Mouse (Mus musculus) intestine, embryonic 16.5 days (tissue): Measurements from ENCODE around the gene Mrtfa. TPM values are rescaled to one million over a fixed set of nuclear protein-coding genes. Genes with fewer than 3 reads are reported as not detected.
A peak's percentile ranks its signal among the peaks of the same experiment; 100 is the strongest.

Experiments
- ATAC-seq: fragments of 200-750 bp; cut with Nextera tagmentation; 2 replicates; pipeline ENCODE4 v1.8.0; 2017; ENCODE audit warnings: moderate TSS enrichment, moderate library complexity
- H3K27ac ChIP-seq: fragments of 300-500 bp; sonication (generic); 2 replicates; pipeline ENCODE4 v1.5.1; 2014; ENCODE audit warnings: mild to moderate bottlenecking, low read length
- H3K27me3 ChIP-seq: fragments of 300-500 bp; sonication (generic); replicated peaks from 2 replicates; pipeline ENCODE4 v1.6.1; 2014; ENCODE audit warnings: low read length, control low read depth, mixed read lengths; ENCODE audit not compliant: control insufficient read depth, insufficient read depth
- H3K36me3 ChIP-seq: fragments of 300-500 bp; sonication (generic); 2 replicates; pipeline ENCODE4 v1.6.1; 2014; ENCODE audit warnings: low read length, control low read depth; ENCODE audit not compliant: control insufficient read depth, insufficient read depth
- H3K4me1 ChIP-seq: fragments of 300-500 bp; sonication (generic); 2 replicates; pipeline ENCODE4 v1.6.1; 2014; ENCODE audit warnings: low read length, control low read depth, mixed read lengths; ENCODE audit not compliant: control insufficient read depth, insufficient read depth
- H3K4me2 ChIP-seq: fragments of 300-500 bp; sonication (generic); 2 replicates; pipeline ENCODE4 v1.6.1; 2014; ENCODE audit warnings: low read depth, low read length, control low read depth
- H3K4me3 ChIP-seq: fragments of 300-500 bp; sonication (generic); 2 replicates; pipeline ENCODE4 v1.5.1; 2014; ENCODE audit warnings: mild to moderate bottlenecking, low read length
- H3K9ac ChIP-seq: fragments of 300-500 bp; sonication (generic); 2 replicates; pipeline ENCODE4 v1.6.1; 2014; ENCODE audit warnings: low read depth, low read length
- H3K9me3 ChIP-seq: fragments of 300-500 bp; sonication (generic); 2 replicates; pipeline ENCODE4 v1.6.1; 2016; ENCODE audit warnings: low read length, control low read depth; ENCODE audit not compliant: control insufficient read depth
- WGBS: fragments of 180-500 bp; shearing (Covaris S2); extraction: QIAGEN DNeasy Blood & Tissue Kit; methylation state at CpG from one replicate; pipeline ENCODE4 v1.1.7; 2014; 5-methylcytosine and 5-hydroxymethylcytosine counted together
- polyA plus RNA-seq: library from polyadenylated mRNA; unstranded; fragments of >200 nt; fragmentation: Nextera tagmentation; extraction: Ambion mirVana; gene quantifications from 2 replicates; pipeline ENCODE4 v1.2.1, GENCODE M21; 2015

Mrtfa gene
- polyA plus RNA-seq, 1 experiment from 2014 or later: 13.7 TPM

DNA sequence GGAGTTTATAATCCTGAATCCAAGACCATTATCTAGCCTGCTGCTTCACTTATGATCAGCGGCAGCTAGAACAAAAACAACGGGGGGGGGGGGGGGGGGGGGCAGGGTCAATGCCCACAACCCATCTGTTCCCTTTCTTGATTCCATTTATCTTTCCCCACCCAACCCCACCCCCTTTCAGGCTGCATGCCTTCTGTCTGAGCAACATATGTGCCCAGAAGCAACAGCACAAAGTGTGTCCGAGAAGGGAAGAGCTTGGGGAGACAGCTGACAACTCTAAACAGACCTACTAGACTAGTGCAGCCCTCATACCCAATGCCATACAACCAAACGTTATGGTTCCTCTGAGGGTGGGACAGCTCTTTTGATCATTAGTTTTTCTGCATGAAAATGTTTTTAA lies 68.0 kb downstream of the Mrtfa start:
- Histone ChIP-seq H3K9me3 (no peaks in the 10 kb centered on the region), H3K27me3 (no peaks in the 10 kb centered on the region), H3K9ac (no peak overlapping the region), H3K4me2 (no peak overlapping the region), H3K4me3 (no peak overlapping the region), H3K27ac (no peak overlapping the region), H3K4me1 (peaks cover 9% of the 10 kb centered on the region; the same call in 1 of the 2 replicates), H3K36me3 (no peaks in the 10 kb centered on the region)
- no peak for ATAC-seq
- 43% methylated on average over 3 of the region's 4 CpGs for WGBS

DNA sequence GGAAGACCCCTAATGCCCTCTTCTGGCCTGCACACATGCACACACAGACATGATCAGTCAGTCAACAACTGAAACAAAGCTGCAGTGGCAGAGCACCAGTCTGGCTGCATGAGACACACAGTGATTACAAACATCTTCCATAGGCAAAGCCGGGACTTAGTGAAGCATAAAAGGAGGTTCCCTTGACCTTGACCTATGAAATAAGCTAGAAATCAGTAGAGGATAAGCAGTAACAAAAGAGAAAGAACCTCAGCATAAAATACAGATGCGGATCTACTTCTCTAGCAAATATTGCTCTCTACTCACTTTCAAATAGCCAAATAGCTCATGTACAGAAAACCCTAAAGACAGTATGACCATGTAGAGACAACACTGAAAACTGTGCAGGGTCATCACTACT lies 68.5 kb downstream of the Mrtfa start:
- H3K27ac ChIP-seq: no peak overlapping the region
- no peaks in the 10 kb centered on the region for H3K9me3 ChIP-seq

DNA sequence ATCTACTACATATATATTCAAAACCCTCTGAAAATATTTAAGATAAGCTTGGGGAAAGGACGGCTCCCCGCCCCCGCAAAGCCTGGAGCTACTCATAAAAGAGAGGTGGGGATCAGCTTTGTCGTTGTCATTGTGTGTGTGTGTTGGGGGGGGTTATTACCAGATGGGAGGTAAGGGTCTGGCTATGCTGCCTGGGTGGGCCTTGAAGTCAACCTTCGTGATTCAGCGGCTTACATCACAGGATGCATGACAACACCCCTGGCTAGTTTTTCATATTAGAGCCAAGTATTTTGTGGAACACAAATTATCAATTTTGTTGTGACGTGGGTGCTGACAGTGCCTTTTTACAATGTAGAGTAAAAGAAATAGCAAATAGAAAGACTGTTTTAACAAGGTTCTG lies 69.6 kb downstream of the Mrtfa start:
- Histone ChIP-seq H3K4me2 (no peak overlapping the region), H3K9me3 (no peaks in the 10 kb centered on the region)
- ATAC-seq: no peak

More for the DNA sequence above, 68.5 kb downstream of the Mrtfa start:
- Histone ChIP-seq H3K27me3 (no peaks in the 10 kb centered on the region), H3K4me2 (no peak overlapping the region), H3K9ac (no peak overlapping the region), H3K36me3 (no peaks in the 10 kb centered on the region), H3K4me3 (no peak overlapping the region), H3K4me1 (0 out of 2 replicates have a peak, but pooled peaks cover 8% of the 10 kb centered on the region)
- no peak for ATAC-seq
- WGBS: 56% methylated on average over 2 of the region's 2 CpGs

DNA sequence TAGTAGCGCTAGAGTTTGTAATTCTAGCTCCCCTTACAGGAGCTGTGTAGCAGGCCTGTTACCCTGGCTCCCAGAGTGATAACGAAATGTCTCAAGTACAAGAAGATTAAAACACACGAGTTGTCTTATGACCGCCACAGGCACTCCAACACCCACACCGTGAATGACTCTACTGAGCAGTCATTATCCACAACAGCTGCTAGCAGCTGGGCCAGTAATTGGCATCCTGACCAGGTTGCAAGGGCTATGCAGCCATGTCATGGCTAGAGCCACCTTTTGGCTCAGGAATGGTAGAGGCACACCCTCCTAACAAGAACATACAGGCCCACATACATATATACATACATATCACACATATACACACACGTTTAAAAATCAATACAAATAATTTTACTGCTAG lies 70.4 kb downstream of the Mrtfa start:
- no peaks in the 10 kb centered on the region for H3K36me3 ChIP-seq
- H3K27ac ChIP-seq: no peak overlapping the region
- no peak for ATAC-seq
- no peak overlapping the region for H3K4me3 ChIP-seq
- WGBS: 69% methylated on average over 6 of the region's 6 CpGs
- H3K4me2 ChIP-seq: no peak overlapping the region
- no peaks in the 10 kb centered on the region for H3K9me3 ChIP-seq
- no peak overlapping the region for H3K9ac ChIP-seq
- 0 out of 2 replicates have a peak, but pooled peaks cover 8% of the 10 kb centered on the region for H3K4me1 ChIP-seq
- no peaks in the 10 kb centered on the region for H3K27me3 ChIP-seq

More for the DNA sequence above, 69.6 kb downstream of the Mrtfa start:
- Histone ChIP-seq H3K9ac (no peak overlapping the region), H3K4me3 (no peak overlapping the region), H3K4me1 (0 out of 2 replicates have a peak, but pooled peaks cover 8% of the 10 kb centered on the region), H3K27me3 (no peaks in the 10 kb centered on the region), H3K27ac (no peak overlapping the region), H3K36me3 (no peaks in the 10 kb centered on the region)
- 80% methylated on average over 7 of the region's 7 CpGs for WGBS

DNA sequence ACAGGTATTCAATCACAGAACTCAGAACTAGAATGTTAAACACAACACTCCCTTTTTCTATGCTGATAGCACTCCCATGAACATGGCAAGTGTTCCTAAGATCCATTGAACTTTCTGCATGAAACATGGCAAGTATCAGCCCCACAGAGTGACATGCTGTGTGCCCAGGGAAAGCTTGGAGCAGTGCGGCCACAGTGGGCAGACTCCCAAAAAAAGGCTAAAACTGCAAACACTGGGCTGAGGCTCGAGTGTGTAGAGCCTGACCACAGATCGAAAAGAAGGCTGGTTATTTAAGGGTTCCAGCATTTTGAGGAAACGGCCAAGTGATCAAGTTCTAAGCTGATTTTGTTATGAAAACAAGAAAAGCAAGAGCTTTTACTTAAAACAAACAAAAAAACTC lies 72.3 kb downstream of the Mrtfa start:
- 0 out of 2 replicates have a peak, but pooled peaks cover 8% of the 10 kb centered on the region for H3K4me1 ChIP-seq
- H3K4me2 ChIP-seq: no peak overlapping the region
- no peaks in the 10 kb centered on the region for H3K27me3 ChIP-seq
- WGBS: 83% methylated on average over 4 of the region's 4 CpGs
- H3K4me3 ChIP-seq: no peak overlapping the region
- H3K9ac ChIP-seq: no peak overlapping the region
- no peaks in the 10 kb centered on the region for H3K36me3 ChIP-seq
- no peaks in the 10 kb centered on the region for H3K9me3 ChIP-seq
- no peak for ATAC-seq
- H3K27ac ChIP-seq: no peak overlapping the region

DNA sequence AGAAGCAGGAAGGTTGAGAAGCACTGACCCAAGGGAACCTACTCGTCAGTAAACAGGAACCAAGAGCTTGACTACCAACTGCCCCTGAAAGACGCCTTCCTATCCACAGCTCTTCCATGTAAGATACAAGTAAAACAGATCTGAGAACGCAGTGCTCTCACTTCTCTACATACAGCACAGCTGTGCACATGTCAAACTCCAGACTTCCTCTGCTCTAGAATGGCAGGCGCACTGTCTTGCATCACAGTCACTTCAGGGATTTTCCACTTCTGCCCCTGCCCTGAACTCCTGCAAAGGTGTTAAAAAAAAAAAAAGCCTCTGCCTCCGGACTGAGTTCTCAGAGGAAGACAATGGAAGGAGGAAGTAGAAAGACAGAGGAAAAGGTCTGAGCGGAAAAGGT lies 78.0 kb downstream of the Mrtfa start:
- Histone ChIP-seq H3K9me3 (no peaks in the 10 kb centered on the region), H3K4me2 (no peak overlapping the region), H3K27me3 (no peaks in the 10 kb centered on the region), H3K36me3 (no peaks in the 10 kb centered on the region), H3K4me3 (no peak overlapping the region), H3K9ac (no peak overlapping the region), H3K4me1 (peaks cover 4% of the 10 kb centered on the region; the same call in 1 of the 2 replicates), H3K27ac (no peak overlapping the region; the same call in 1 of the 2 replicates)
- ATAC-seq: no peak
- 58% methylated on average over 6 of the region's 6 CpGs for WGBS

DNA sequence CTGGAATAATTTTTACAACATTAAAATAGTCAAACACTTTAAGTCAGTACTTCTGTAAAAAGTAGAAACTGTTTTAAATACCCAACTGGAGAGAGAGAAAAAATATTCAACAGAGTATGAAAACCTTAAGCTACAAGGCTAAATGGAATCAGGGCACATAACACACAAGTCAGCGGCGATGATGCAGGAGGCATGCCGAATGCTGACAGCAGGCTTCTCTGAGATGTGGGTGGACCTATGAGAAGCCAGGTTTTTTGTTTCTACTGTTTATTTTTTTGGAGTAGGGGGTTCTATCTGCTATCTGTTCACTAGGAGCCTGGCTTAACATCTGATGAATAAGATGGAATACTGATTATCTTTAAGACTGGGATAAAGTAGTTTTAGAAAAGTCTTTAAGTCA lies 80.2 kb downstream of the Mrtfa start:
- no peaks in the 10 kb centered on the region for H3K27me3 ChIP-seq
- H3K9me3 ChIP-seq: no peaks in the 10 kb centered on the region
- peaks cover 5% of the 10 kb centered on the region for H3K4me1 ChIP-seq
- ATAC-seq: no peak
- no peak overlapping the region for H3K4me3 ChIP-seq
- H3K9ac ChIP-seq: no peak overlapping the region
- H3K27ac ChIP-seq: no peak overlapping the region
- H3K4me2 ChIP-seq: no peak overlapping the region
- no peaks in the 10 kb centered on the region for H3K36me3 ChIP-seq
- 50% methylated on average over 3 of the region's 3 CpGs for WGBS

DNA sequence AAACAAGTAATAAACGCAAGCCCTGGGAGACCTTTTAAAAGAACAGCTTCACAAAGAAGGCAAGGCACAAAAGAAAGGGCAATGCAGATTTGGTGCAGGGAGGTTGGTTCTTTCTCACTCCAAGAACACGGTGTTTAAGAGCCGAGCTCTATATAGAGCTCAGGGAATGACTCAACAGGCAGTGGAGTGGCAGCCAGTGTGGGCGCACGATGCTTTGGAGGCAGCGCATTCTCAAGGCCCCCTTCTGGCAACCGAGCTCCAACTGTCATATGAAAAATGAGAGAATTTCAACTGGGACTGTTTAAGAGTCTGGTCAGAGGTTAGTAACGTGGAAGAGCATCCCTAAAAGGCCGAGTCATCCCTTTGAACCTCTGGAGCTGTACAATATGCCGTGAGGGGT lies 84.6 kb downstream of the Mrtfa start:
- Histone ChIP-seq H3K4me3 (no peak overlapping the region), H3K4me1 (peaks cover 18% of the 10 kb centered on the region), H3K9me3 (no peaks in the 10 kb centered on the region), H3K36me3 (no peaks in the 10 kb centered on the region), H3K9ac (no peak overlapping the region), H3K4me2 (no peak overlapping the region), H3K27ac (no peak overlapping the region), H3K27me3 (no peaks in the 10 kb centered on the region)
- no peak for ATAC-seq
- WGBS: 46% methylated on average over 10 of the region's 10 CpGs

DNA sequence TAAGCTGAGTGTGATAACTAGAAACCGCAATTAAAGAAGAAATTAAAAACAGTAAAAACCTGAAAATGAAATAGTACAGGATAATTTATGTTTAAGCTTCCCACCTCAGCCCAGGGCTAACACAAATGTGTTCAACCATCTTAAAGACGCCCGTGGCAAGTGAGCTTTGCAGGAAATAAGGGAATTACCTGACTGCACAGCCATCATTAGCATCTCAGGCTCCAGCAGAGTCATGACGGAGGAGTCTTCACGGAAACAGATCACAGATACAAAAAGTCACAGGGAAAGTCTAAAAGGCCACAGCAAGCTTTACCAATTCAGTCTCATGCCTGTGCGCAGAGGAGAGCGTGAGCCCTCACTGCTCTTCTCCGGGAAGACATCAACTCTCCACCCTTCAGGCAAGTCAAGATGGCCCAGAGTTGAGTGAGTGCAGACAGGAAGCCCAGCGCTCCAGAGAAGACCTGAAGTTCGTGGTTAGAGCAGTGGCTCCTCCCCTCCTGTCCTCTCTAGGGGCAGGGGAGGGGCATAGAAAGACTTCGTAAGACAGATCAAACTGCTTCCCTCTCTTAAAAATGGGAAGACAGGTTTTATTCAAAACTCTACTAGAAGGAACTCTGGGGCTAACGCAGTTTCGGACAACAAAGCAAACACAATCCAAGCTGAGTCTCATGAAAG lies 85.8 kb downstream of the Mrtfa start:
- 47% methylated on average over 13 of the region's 13 CpGs for WGBS
- Histone ChIP-seq H3K27me3 (no peaks in the 10 kb centered on the region), H3K36me3 (no peaks in the 10 kb centered on the region), H3K4me1 (peaks cover 15% of the 10 kb centered on the region), H3K4me2 (peak overlapping the region; percentile 22), H3K9me3 (no peaks in the 10 kb centered on the region), H3K4me3 (peak overlapping the region; percentile 9), H3K27ac (0 out of 2 replicates have a peak overlapping the region, but pooled peaks have one; percentile 20), H3K9ac (0 out of 2 replicates have a peak overlapping the region, but pooled peaks have one; percentile 6)
- peak; percentile 31; the same call in 1 of the 2 replicates for ATAC-seq
